Comparison of ENCODE assay signal across 27 mouse cellular contexts in the genomic region with DNA sequence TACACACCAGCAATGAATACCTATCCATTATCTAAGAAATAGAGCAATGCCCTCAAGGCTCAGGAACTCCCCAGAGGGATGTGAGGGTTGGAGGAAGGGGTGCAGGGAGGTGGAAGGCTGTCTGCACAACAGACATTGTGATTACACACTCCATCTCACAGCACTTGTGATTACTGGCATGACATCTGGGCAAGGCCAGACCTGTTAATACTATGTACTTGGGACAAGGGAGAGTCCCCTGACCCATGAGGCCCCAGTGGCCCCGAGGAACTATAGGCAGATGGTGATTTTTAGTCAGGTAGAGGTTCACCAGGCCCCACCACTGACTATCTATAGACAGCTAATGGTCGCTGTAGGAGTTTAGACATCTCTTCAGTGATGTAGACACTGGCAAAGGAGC. TPM values are rescaled to one million over a fixed set of nuclear protein-coding genes. Genes with fewer than 3 reads are reported as not detected.
DNase-seq lines count a peak whose midpoint lies in the region; ATAC-seq and TF ChIP-seq lines count a peak whose summit lies in the region.
"Had no signal": no experiment of that assay in that cellular context is flagged by ENCODE, and none has a peak within 500 bp of the region (broad histone marks: within the 10 kb centered on the region; RNA-seq: fewer than 3 reads in every experiment).

No protein-coding gene starts in this region.

- no peak for DNase-seq in embryonic facial prominence, embryonic 10.5 days (ENCODE audit: low spot score)
- peak; percentile 1 for DNase-seq in thymus, postnatal 14 days
- DNase-seq in thymus, postnatal 36 days = no peak
- DNase-seq in CH12.LX (ENCODE audit: extremely low read depth) = peak; percentile 47
- DNase-seq: adrenal gland, adult 2 months; adrenal gland, postnatal 10 days; adrenal gland, postnatal 25 days; B cell, adult 2 months; cerebellum, adult 11 months; cerebellum, adult 18-20 months; cerebellum, adult 8-10 months; cerebellum, adult 9-11 months; cerebellum, postnatal 14 days; cerebellum, postnatal 36 days; embryo, embryonic 11 days had no signal

- 72% methylated on average over 2 of the region's 2 CpGs for WGBS in embryonic facial prominence, embryonic 15.5 days
- 76% methylated on average over 2 of the region's 2 CpGs for WGBS in embryonic facial prominence, embryonic 10.5 days
- 87% methylated on average over 2 of the region's 2 CpGs for WGBS in neural tube, embryonic 13.5 days
- 84% methylated on average over 2 of the region's 2 CpGs for WGBS in neural tube, embryonic 15.5 days

- no peak overlapping the region for H3K27ac ChIP-seq in embryonic facial prominence, embryonic 15.5 days (replicated peaks)
- H3K27ac ChIP-seq in embryonic facial prominence, embryonic 10.5 days (replicated peaks) = no peak overlapping the region
- no peak overlapping the region for H3K27ac ChIP-seq in neural tube, embryonic 13.5 days (replicated peaks)
- no peak overlapping the region for H3K27ac ChIP-seq in neural tube, embryonic 15.5 days (replicated peaks)
- no peak overlapping the region for H3K27ac ChIP-seq in CH12.LX (ENCODE audit: insufficient read depth, low read depth)
- H3K27ac ChIP-seq: embryonic facial prominence, embryonic 12.5 days; forebrain, embryonic 10.5 days; forebrain, embryonic 12.5 days had no signal

- no peak for TF ChIP-seq POLR2A in CH12.LX (IDR thresholded peaks at IDR 0.05; ENCODE audit: low read depth, low read length)

- no peaks in the 10 kb centered on the region for H3K79me2 ChIP-seq in CH12.LX (replicated peaks; ENCODE audit: control insufficient read depth, extremely low read depth, insufficient read depth, poor library complexity, severe bottlenecking)

- dilution Hi-C loops in CH12.LX (cut with MboI; ENCODE audit: extremely low pct_ligation_motif_present, extremely low pct_unique_long_range_greater_than_20kb, low sequenced_read_pairs) = no loop called here

- no peak for TF ChIP-seq RAD21 in CH12.LX (IDR thresholded peaks at IDR 0.05; ENCODE audit: low read depth, low read length)

- H3K27me3 ChIP-seq in embryonic facial prominence, embryonic 15.5 days = no peaks in the 10 kb centered on the region
- H3K27me3 ChIP-seq in embryonic facial prominence, embryonic 10.5 days (replicated peaks; ENCODE audit: low read depth, poor library complexity, severe bottlenecking) = peaks cover 19% of the 10 kb centered on the region; the same call in 1 of the 2 replicates
- H3K27me3 ChIP-seq in neural tube, embryonic 13.5 days = peaks cover 5% of the 10 kb centered on the region
- no peaks in the 10 kb centered on the region for H3K27me3 ChIP-seq in neural tube, embryonic 15.5 days (replicated peaks)
- H3K27me3 ChIP-seq in CH12.LX (replicated peaks) = no peaks in the 10 kb centered on the region
- H3K27me3 ChIP-seq: embryonic facial prominence, embryonic 12.5 days had no signal

- H3K9me3 ChIP-seq in embryonic facial prominence, embryonic 15.5 days (replicated peaks) = no peaks in the 10 kb centered on the region
- no peaks in the 10 kb centered on the region for H3K9me3 ChIP-seq in embryonic facial prominence, embryonic 10.5 days
- H3K9me3 ChIP-seq in neural tube, embryonic 13.5 days = no peaks in the 10 kb centered on the region
- H3K9me3 ChIP-seq in neural tube, embryonic 15.5 days (replicated peaks) = no peaks in the 10 kb centered on the region
- H3K9me3 ChIP-seq in CH12.LX (replicated peaks; ENCODE audit: low read length) = no peaks in the 10 kb centered on the region
- H3K9me3 ChIP-seq: embryonic facial prominence, embryonic 12.5 days; forebrain, embryonic 10.5 days; forebrain, embryonic 12.5 days had no signal

- TF ChIP-seq EP300 in CH12.LX (IDR thresholded peaks at IDR 0.05; ENCODE audit: low read length) = no peak; the same call in 1 of the 2 replicates

- no peaks in the 10 kb centered on the region for H3K36me3 ChIP-seq in embryonic facial prominence, embryonic 15.5 days
- no peaks in the 10 kb centered on the region for H3K36me3 ChIP-seq in embryonic facial prominence, embryonic 10.5 days (replicated peaks)
- H3K36me3 ChIP-seq in neural tube, embryonic 13.5 days = no peaks in the 10 kb centered on the region
- no peaks in the 10 kb centered on the region for H3K36me3 ChIP-seq in neural tube, embryonic 15.5 days
- H3K36me3 ChIP-seq in CH12.LX (replicated peaks in 1 of 2; ENCODE audit: control insufficient read depth in 1 of 2, insufficient read depth in 1 of 2, low read length in 1 of 2) = no peaks in the 10 kb centered on the region
- H3K36me3 ChIP-seq: embryonic facial prominence, embryonic 12.5 days; forebrain, embryonic 10.5 days; forebrain, embryonic 12.5 days had no signal

- no peak overlapping the region for H3K9ac ChIP-seq in embryonic facial prominence, embryonic 15.5 days
- no peak overlapping the region for H3K9ac ChIP-seq in neural tube, embryonic 13.5 days
- no peak overlapping the region for H3K9ac ChIP-seq in neural tube, embryonic 15.5 days (replicated peaks)
- no peak overlapping the region for H3K9ac ChIP-seq in CH12.LX (ENCODE audit: insufficient read depth, low read depth)
- H3K9ac ChIP-seq: embryonic facial prominence, embryonic 12.5 days; forebrain, embryonic 12.5 days had no signal

- H3K4me1 ChIP-seq in embryonic facial prominence, embryonic 15.5 days = peaks cover 12% of the 10 kb centered on the region
- H3K4me1 ChIP-seq in embryonic facial prominence, embryonic 10.5 days = peaks cover 6% of the 10 kb centered on the region; the same call in 1 of the 2 replicates
- H3K4me1 ChIP-seq in neural tube, embryonic 13.5 days (replicated peaks) = peaks cover 24% of the 10 kb centered on the region
- peaks cover 7% of the 10 kb centered on the region for H3K4me1 ChIP-seq in neural tube, embryonic 15.5 days
- H3K4me1 ChIP-seq in CH12.LX (ENCODE audit: control insufficient read depth in 1 of 2, insufficient read depth in 2 of 2) = peaks cover 9 to 50% of the 10 kb centered on the region in 2 experiments

- peak; percentile 59; the same call in 1 of the 2 replicates for ATAC-seq in embryonic facial prominence, embryonic 15.5 days (ENCODE audit: insufficient number of reproducible peaks, low FRiP score, low TSS enrichment, low read depth)
- ATAC-seq in neural tube, embryonic 13.5 days (ENCODE audit: low read depth) = 0 out of 2 replicates have a peak, but pooled peaks have one; percentile 15
- no peak for ATAC-seq in neural tube, embryonic 15.5 days (ENCODE audit: low FRiP score)
- ATAC-seq: CD4-positive, CD25-positive, alpha-beta regulatory T cell, adult 4 months; forebrain, embryonic 14.5 days; forebrain, embryonic 16.5 days had no signal

- no peak for TF ChIP-seq CTCF in CH12.LX (conservative IDR thresholded peaks at IDR 0.05 in 1 of 2, IDR thresholded peaks at IDR 0.05 in 1 of 2; ENCODE audit: low read depth in 2 of 2, low read length in 2 of 2)

- in situ Hi-C loops in CH12.LX (cut with MboI; ENCODE audit: low pct_ligation_motif_present, low pct_unique_long_range_greater_than_20kb, low sequenced_read_pairs) = loop anchor here (10.0 kb wide), 1 partner anchor 231 kb away; no protein-coding TSS in a partner anchor

- H3K4me2 ChIP-seq in embryonic facial prominence, embryonic 15.5 days (replicated peaks) = no peak overlapping the region
- no peak overlapping the region for H3K4me2 ChIP-seq in neural tube, embryonic 13.5 days
- H3K4me2 ChIP-seq in neural tube, embryonic 15.5 days = no peak overlapping the region
- H3K4me2 ChIP-seq in CH12.LX (ENCODE audit: insufficient read depth, low read depth, poor library complexity, severe bottlenecking) = peak overlapping the region; percentile 7; the same call in 1 of the 2 replicates
- H3K4me2 ChIP-seq: embryonic facial prominence, embryonic 12.5 days; forebrain, embryonic 12.5 days had no signal

- no peak overlapping the region for H3K4me3 ChIP-seq in embryonic facial prominence, embryonic 15.5 days (replicated peaks)
- H3K4me3 ChIP-seq in embryonic facial prominence, embryonic 10.5 days = no peak overlapping the region
- H3K4me3 ChIP-seq in neural tube, embryonic 13.5 days = no peak overlapping the region
- no peak overlapping the region for H3K4me3 ChIP-seq in neural tube, embryonic 15.5 days (replicated peaks)
- peak overlapping the region in 1 of 3 experiments; percentile 1 for H3K4me3 ChIP-seq in CH12.LX (replicated peaks in 1 of 3; ENCODE audit: low read depth in 2 of 3, low read length in 2 of 3, poor library complexity in 1 of 3)
- H3K4me3 ChIP-seq: embryonic facial prominence, embryonic 12.5 days; erythroblast, embryonic 14.5 days; forebrain, embryonic 10.5 days; forebrain, embryonic 12.5 days had no signal

TF ChIP-seq in CH12.LX, 34 proteins besides CTCF, POLR2A, EP300 and RAD21:
- TF ChIP-seq RCOR1 (conservative IDR thresholded peaks at IDR 0.05; ENCODE audit: low read depth, low read length) (no peak), BHLHE40 (IDR thresholded peaks at IDR 0.05; ENCODE audit: low read depth, low read length) (0 out of 2 replicates have a peak, but pooled peaks have one; percentile 6), ELF1 (IDR thresholded peaks at IDR 0.05; ENCODE audit: low read depth, low read length) (no peak), USF1 (IDR thresholded peaks at IDR 0.05; ENCODE audit: low read depth, low read length) (no peak), MAX (IDR thresholded peaks at IDR 0.05; ENCODE audit: low read length) (peak; percentile 25; the same call in 1 of the 2 replicates), JUN (IDR thresholded peaks at IDR 0.05; ENCODE audit: insufficient read depth, low read depth, low read length) (no peak), CHD1 (IDR thresholded peaks at IDR 0.05; ENCODE audit: low read depth, low read length) (0 out of 2 replicates have a peak, but pooled peaks have one; percentile 61), TCF12 (IDR thresholded peaks at IDR 0.05; ENCODE audit: low read depth, low read length) (peak; percentile 38; the same call in 1 of the 2 replicates), MYC (IDR thresholded peaks at IDR 0.05; ENCODE audit: low read depth, low read length) (no peak), JUND (conservative IDR thresholded peaks at IDR 0.05; ENCODE audit: low read depth, low read length) (no peak), UBTF (IDR thresholded peaks at IDR 0.05; ENCODE audit: low read depth, low read length) (no peak)
TF ChIP-seq in CH12.LX: peak in this region for 4.

RNA-seq across cellular contexts. Expression of a gene that starts 54.1 kb away (rescaled TPM):
- 2.6 and 8.3 TPM in 2 replicates for polyA plus RNA-seq in embryonic facial prominence, embryonic 15.5 days (2015; fragmentation: Nextera tagmentation; extraction: Ambion mirVana)
- polyA plus RNA-seq in embryonic facial prominence, embryonic 10.5 days (2016; fragmentation: Nextera tagmentation; extraction: Ambion mirVana) = 0.24 and 0.40 TPM in 2 replicates
- polyA plus RNA-seq in neural tube, embryonic 13.5 days (2015; fragmentation: Nextera tagmentation; extraction: Ambion mirVana) = 0.07 and 0.40 TPM in 2 replicates
- polyA plus RNA-seq in neural tube, embryonic 15.5 days (2015; fragmentation: Nextera tagmentation; extraction: Ambion mirVana) = 0.40 and 0.70 TPM in 2 replicates
- total RNA-seq in CH12.LX (2012; rRNA removed) (not detected in 2 replicates), CH12.LX (2014; rRNA removed) (not detected in 2 replicates)
- not detected in 2 replicates for polyA plus RNA-seq in CH12.LX (2012; ENCODE audit: insufficient read length, low read depth)
- total RNA-seq: adrenal gland, adult 2 months; adrenal gland, postnatal 25 days; common myeloid progenitor, adult 5-6 weeks; MEL had no signal
- polyA plus RNA-seq: adrenal gland, adult 2 months; CD4-positive, CD25-positive, alpha-beta regulatory T cell, adult 4 months; erythroblast, embryonic 14.5 days; forebrain, embryonic 10.5 days had no signal

Comparison
In these comparisons a context has a peak if more than half of its experiments do, and no peak if none do; other contexts are left out.
1. DNase-seq: peak in thymus, postnatal 14 days (single experiment) and CH12.LX (single experiment); none in embryonic facial prominence, embryonic 10.5 days (single experiment) and thymus, postnatal 36 days (0 of 2).